ENCODE assay signal across 8 mouse cellular contexts in the genomic region with DNA sequence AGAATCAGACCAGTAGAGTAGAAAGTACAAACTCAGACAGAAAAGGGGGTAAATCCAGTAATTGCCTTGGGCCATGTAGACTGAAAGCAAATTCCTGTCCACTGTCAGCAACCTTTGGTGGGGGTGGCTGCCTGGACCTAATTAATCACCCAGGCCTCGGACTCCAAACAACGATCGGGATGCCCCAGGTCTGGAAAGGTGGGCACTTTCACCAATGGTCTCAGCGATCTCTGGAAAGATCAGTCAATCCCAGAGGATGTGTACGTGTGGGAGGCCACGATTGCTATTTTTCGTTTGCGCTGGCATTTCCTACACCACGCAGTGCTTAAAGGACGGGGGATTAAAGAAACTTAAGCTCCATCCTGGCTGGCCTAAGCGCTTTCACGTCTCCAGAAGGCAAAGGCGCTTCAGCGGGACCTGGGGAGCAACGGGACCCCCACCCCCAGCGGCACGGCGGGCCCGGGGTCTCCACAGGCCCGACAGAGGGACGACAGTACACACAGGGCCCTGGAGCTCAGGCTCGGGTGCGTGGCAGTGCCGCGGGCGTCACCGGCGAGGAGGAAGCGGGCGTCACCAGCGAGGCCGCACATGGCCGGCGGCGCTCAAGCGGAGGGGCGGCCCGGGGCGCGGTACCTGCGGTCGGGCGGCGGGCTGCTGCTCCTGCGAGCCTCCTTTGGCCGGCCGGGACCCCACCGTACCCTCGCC. TPM values are rescaled to one million over a fixed set of nuclear protein-coding genes. Genes with fewer than 3 reads are reported as not detected.
DNase-seq lines count a peak whose midpoint lies in the region; ATAC-seq and TF ChIP-seq lines count a peak whose summit lies in the region.

No protein-coding gene starts in this region.

- TF ChIP-seq POLR2A in lung, adult 2 months (IDR thresholded peaks at IDR 0.05; ENCODE audit: borderline replicate concordance, extremely low read depth, low read depth, low read length): no peak

- H3K9ac ChIP-seq in kidney, embryonic 14.5 days (ENCODE audit: low read depth, low read length): peak overlapping the region; percentile 96

- no peaks in the 10 kb centered on the region for H3K9me3 ChIP-seq in kidney, embryonic 14.5 days (ENCODE audit: control insufficient read depth, low read length)
- no peaks in the 10 kb centered on the region for H3K9me3 ChIP-seq in midbrain, embryonic 10.5 days (replicated peaks)

- peaks cover 33% of the 10 kb centered on the region for H3K36me3 ChIP-seq in kidney, embryonic 14.5 days (ENCODE audit: control insufficient read depth, insufficient read depth, low read length)
- H3K36me3 ChIP-seq in midbrain, embryonic 10.5 days: peaks cover 40% of the 10 kb centered on the region

- peak; percentile 83 for ATAC-seq in erythroid progenitor cell, adult 5-6 weeks (replicated peaks; ENCODE audit: low FRiP score, poor library complexity, severe bottlenecking)
- peak; percentile 89 for ATAC-seq in kidney, embryonic 14.5 days (ENCODE audit: low FRiP score, low TSS enrichment)

- peak overlapping the region; percentile 63 for H3K4me3 ChIP-seq in lung, adult 2 months (replicated peaks; ENCODE audit: extremely low read depth, low read depth, low read length)
- peak overlapping the region; percentile 85 for H3K4me3 ChIP-seq in kidney, embryonic 14.5 days (ENCODE audit: low read length)
- H3K4me3 ChIP-seq in midbrain, embryonic 10.5 days: peak overlapping the region; percentile 98

- no peaks in the 10 kb centered on the region for H3K27me3 ChIP-seq in kidney, embryonic 14.5 days (ENCODE audit: control insufficient read depth, insufficient read depth, low read length)
- no peaks in the 10 kb centered on the region for H3K27me3 ChIP-seq in midbrain, embryonic 10.5 days (ENCODE audit: low read depth, poor library complexity, severe bottlenecking)

- H3K4me1 ChIP-seq in lung, adult 2 months (ENCODE audit: control insufficient read depth, insufficient read depth, low read length): no peaks in the 10 kb centered on the region
- H3K4me1 ChIP-seq in kidney, embryonic 14.5 days (ENCODE audit: control insufficient read depth, insufficient read depth, low read length): peaks cover 3% of the 10 kb centered on the region; the same call in 1 of the 2 replicates
- peaks cover 18% of the 10 kb centered on the region for H3K4me1 ChIP-seq in midbrain, embryonic 10.5 days

- no peak for TF ChIP-seq CTCF in lung, adult 2 months (IDR thresholded peaks at IDR 0.05; ENCODE audit: insufficient read depth, low read length)

- peak overlapping the region; percentile 71 for H3K4me2 ChIP-seq in kidney, embryonic 14.5 days (replicated peaks; ENCODE audit: low read depth, low read length)

- no peak for DNase-seq in lung, adult 2 months
- no peak for DNase-seq in lung, postnatal 4 days
- DNase-seq in adipocyte (ENCODE audit: low spot score): peak; percentile 14
- DNase-seq in midbrain, embryonic 10.5 days (ENCODE audit: low spot score): no peak
- no peak for DNase-seq in thymus, postnatal 36 days
- DNase-seq in gastrocnemius, adult 18-20 months (ENCODE audit: low spot score): no peak

- peak overlapping the region; percentile 76 for H3K27ac ChIP-seq in kidney, embryonic 14.5 days (ENCODE audit: low read depth, low read length)
- peak overlapping the region; percentile 99 for H3K27ac ChIP-seq in midbrain, embryonic 10.5 days (replicated peaks)

- WGBS in lung, adult 2 months: under 1% methylated on average over 49 of the region's 49 CpGs
- WGBS in kidney, embryonic 14.5 days: under 1% methylated on average over 38 of the region's 49 CpGs
- WGBS in midbrain, embryonic 10.5 days: under 1% methylated on average over 37 of the region's 49 CpGs

RNA-seq across cellular contexts. Expression of a gene that starts 0.5 kb away (rescaled TPM):
- 5.9 and 8.1 TPM in 2 replicates for polyA plus RNA-seq in lung, adult 2 months (2012; rRNA removed)
- 6.8 and 8.8 TPM in 2 replicates for total RNA-seq in erythroid progenitor cell, adult 5-6 weeks (2015; ENCODE audit: low replicate concordance)
- total RNA-seq in erythroid progenitor cell, adult 5-6 weeks (2017; ENCODE audit: low replicate concordance): 8.1 and 15.9 TPM in 2 replicates
- 15.2 and 21.7 TPM in 2 replicates for polyA plus RNA-seq in kidney, embryonic 14.5 days (2014; fragmentation: Nextera tagmentation; extraction: Ambion mirVana)
- polyA plus RNA-seq in midbrain, embryonic 10.5 days (2016; fragmentation: Nextera tagmentation; extraction: Ambion mirVana): 16.8 and 18.5 TPM in 2 replicates
- 10 to 100 TPM; 14.8 to 20.3 TPM for total RNA-seq in gastrocnemius, adult 18-20 months (2021)

RNA-seq across cellular contexts. Expression of a gene that starts 48.1 kb away (rescaled TPM):
- polyA plus RNA-seq in lung, adult 2 months (2012; rRNA removed): 7.2 and 10.9 TPM in 2 replicates
- total RNA-seq in erythroid progenitor cell, adult 5-6 weeks (2015; ENCODE audit: low replicate concordance): 4.2 and 5.0 TPM in 2 replicates
- 1.0 and 12.7 TPM in 2 replicates for total RNA-seq in erythroid progenitor cell, adult 5-6 weeks (2017; ENCODE audit: low replicate concordance)
- polyA plus RNA-seq in kidney, embryonic 14.5 days (2014; fragmentation: Nextera tagmentation; extraction: Ambion mirVana): 32.6 and 41.3 TPM in 2 replicates
- 34.3 and 34.7 TPM in 2 replicates for polyA plus RNA-seq in midbrain, embryonic 10.5 days (2016; fragmentation: Nextera tagmentation; extraction: Ambion mirVana)
- 1 to 10 TPM; 5.8 to 6.8 TPM for total RNA-seq in gastrocnemius, adult 18-20 months (2021)
